ENCODE assay signal across 20 mouse cellular contexts in the genomic region with DNA sequence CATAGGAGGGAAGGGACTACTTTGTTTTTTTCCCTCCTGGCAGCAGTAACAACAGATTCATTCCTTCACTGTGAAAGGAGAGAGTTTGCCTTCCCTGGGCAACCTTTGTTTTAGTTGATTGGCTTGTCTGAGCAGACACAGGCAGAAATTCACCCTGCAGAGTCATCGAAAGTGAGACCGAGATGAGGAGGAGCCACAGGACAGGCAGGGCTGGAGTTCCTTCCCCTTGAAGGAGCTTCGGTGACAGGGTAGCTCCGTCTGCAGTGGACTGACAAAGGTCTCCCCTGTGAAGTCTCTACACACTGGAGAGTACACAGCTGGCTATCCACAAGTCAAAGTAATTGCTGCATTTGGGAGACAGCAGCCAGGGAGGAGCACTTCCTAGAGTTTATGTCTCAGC.
DNase-seq lines count a peak whose midpoint lies in the region; ATAC-seq and TF ChIP-seq lines count a peak whose summit lies in the region.
"Had no signal": no experiment of that assay in that cellular context is flagged by ENCODE, and none has a peak within 500 bp of the region (broad histone marks: within the 10 kb centered on the region; RNA-seq: fewer than 3 reads in every experiment).

No protein-coding gene starts in this region.

- TF ChIP-seq POLR2A in heart, adult 2 months (IDR thresholded peaks at IDR 0.05; ENCODE audit: insufficient read depth, low read depth, low read length): no peak

- TF ChIP-seq CTCF in heart, adult 2 months (IDR thresholded peaks at IDR 0.05): no peak

- no peak overlapping the region for H3K4me3 ChIP-seq in heart, adult 2 months
- no peak overlapping the region for H3K4me3 ChIP-seq in embryonic facial prominence, embryonic 10.5 days
- H3K4me3 ChIP-seq: heart, embryonic 10.5 days; limb, embryonic 15.5 days; liver, embryonic 15.5 days; myocyte had no signal

- DNase-seq in heart, adult 2 months: no peak
- DNase-seq in heart, postnatal 14 days: no peak
- peak; percentile 6 to 30 for DNase-seq in kidney, postnatal 4 days
- DNase-seq in kidney, postnatal 10 days: no peak
- DNase-seq in embryonic facial prominence, embryonic 10.5 days (ENCODE audit: low spot score): no peak
- DNase-seq in layer of hippocampus, postnatal 36 days: no peak
- DNase-seq in testis, postnatal 14 days (ENCODE audit: low spot score): no peak
- DNase-seq: adrenal gland, postnatal 36 days; cerebellum, adult 8-10 months; gastrocnemius, postnatal 10 days; kidney, adult 8-10 months; midbrain, embryonic 14.5 days; right cerebral cortex, postnatal 14 days; spleen, adult 18-20 months; thymus, postnatal 4 days had no signal

- no peaks in the 10 kb centered on the region for H3K9me3 ChIP-seq in embryonic facial prominence, embryonic 10.5 days
- H3K9me3 ChIP-seq: heart, embryonic 10.5 days; limb, embryonic 15.5 days; liver, embryonic 15.5 days had no signal

- H3K27me3 ChIP-seq in heart, adult 2 months (ENCODE audit: control insufficient read depth, insufficient read depth, low read length): no peaks in the 10 kb centered on the region
- H3K27me3 ChIP-seq in embryonic facial prominence, embryonic 10.5 days (replicated peaks; ENCODE audit: low read depth, poor library complexity, severe bottlenecking): no peaks in the 10 kb centered on the region
- H3K27me3 ChIP-seq: limb, embryonic 15.5 days; liver, embryonic 15.5 days had no signal

- H3K79me2 ChIP-seq in heart, adult 2 months (replicated peaks; ENCODE audit: control insufficient read depth, insufficient read depth, low read length): no peaks in the 10 kb centered on the region

- TF ChIP-seq EP300 in heart, adult 2 months (IDR thresholded peaks at IDR 0.05; ENCODE audit: insufficient read depth, low read depth, low read length): no peak

- peak overlapping the region; percentile 33; the same call in 1 of the 2 replicates for H3K27ac ChIP-seq in heart, adult 2 months
- H3K27ac ChIP-seq in embryonic facial prominence, embryonic 10.5 days (replicated peaks): peak overlapping the region; percentile 11; the same call in 1 of the 2 replicates
- H3K27ac ChIP-seq: heart, embryonic 10.5 days; limb, embryonic 15.5 days; liver, embryonic 15.5 days had no signal

- 36% methylated on average over 4 of the region's 4 CpGs for WGBS in heart, adult 2 months
- WGBS in embryonic facial prominence, embryonic 10.5 days: 8% methylated on average over 4 of the region's 4 CpGs

- H3K4me1 ChIP-seq in heart, adult 2 months (ENCODE audit: control insufficient read depth, insufficient read depth, low read length): no peaks in the 10 kb centered on the region; the same call in 1 of the 2 replicates
- peaks cover 35% of the 10 kb centered on the region for H3K4me1 ChIP-seq in embryonic facial prominence, embryonic 10.5 days
- H3K4me1 ChIP-seq: limb, embryonic 15.5 days; liver, embryonic 15.5 days had no signal

- peak; percentile 78 to 84 for ATAC-seq in hematopoietic stem cell, adult 5-6 weeks (replicated peaks in 1 of 2; ENCODE audit: insufficient read depth in 1 of 2, low FRiP score in 2 of 2, low TSS enrichment in 1 of 2, low read depth in 1 of 2, poor library complexity in 2 of 2, severe bottlenecking in 2 of 2)

- H3K9ac ChIP-seq in heart, adult 2 months (ENCODE audit: low read depth, low read length): no peak overlapping the region
- H3K9ac ChIP-seq: limb, embryonic 15.5 days; liver, embryonic 15.5 days had no signal

- intact Hi-C loops in heart, adult 2 months (cut with DNase I): loop anchor here (5.0 kb wide), 1 partner anchor 180 kb away; no protein-coding TSS in a partner anchor
- intact Hi-C loops in heart, postnatal 14 days (cut with DNase I): no loop called here

- H3K36me3 ChIP-seq in heart, adult 2 months (ENCODE audit: control insufficient read depth, insufficient read depth, low read length): no peaks in the 10 kb centered on the region
- H3K36me3 ChIP-seq in embryonic facial prominence, embryonic 10.5 days (replicated peaks): 0 out of 2 replicates have a peak, but pooled peaks cover 4% of the 10 kb centered on the region
- H3K36me3 ChIP-seq: heart, embryonic 10.5 days; limb, embryonic 15.5 days; liver, embryonic 15.5 days had no signal

Comparison
In these comparisons a context has a peak if more than half of its experiments do, and no peak if none do; other contexts are left out.
1. DNase-seq: peak in kidney, postnatal 4 days (2 of 2); none in heart, adult 2 months (0 of 2), heart, postnatal 14 days (0 of 2), kidney, postnatal 10 days (single experiment), embryonic facial prominence, embryonic 10.5 days (single experiment), layer of hippocampus, postnatal 36 days (0 of 2) and testis, postnatal 14 days (single experiment).